Mouse (Mus musculus): ENCODE data around the gene Bcl2l1.

Gene Bcl2l1

GRCm38 (mm10) chr2:152831019-152831878 is at the start of gene Bcl2l1:
Gene Bcl2l1 (minus strand): TSS chr2:152831728.
- CTCF ChIA-PET = interaction anchor here (0.6 to 1.3 kb wide), 4 partner anchors 65 to 159 kb away, joined by 3 to 12 read pairs (median 4); no protein-coding TSS in a partner anchor

DNA sequence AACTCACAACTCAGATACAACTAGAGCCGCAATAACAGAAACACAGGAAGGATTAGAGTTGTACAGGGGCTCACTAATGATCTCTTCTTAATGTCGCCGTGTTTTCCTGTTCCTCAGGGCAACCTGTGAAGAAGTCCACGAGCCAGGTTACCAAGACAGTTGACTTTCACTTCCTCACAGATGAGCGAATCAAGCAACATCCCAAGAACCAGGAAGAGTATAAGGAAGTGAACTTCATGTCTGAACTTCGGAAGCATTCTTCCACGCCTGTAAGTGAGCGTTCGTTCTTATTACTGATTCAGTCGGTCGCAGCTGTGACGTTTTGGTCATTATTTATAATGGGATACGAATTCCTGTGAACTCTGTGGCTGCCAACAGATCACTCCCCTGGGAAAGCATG is 49.4 kb upstream of the Bcl2l1 start:
- CTCF ChIA-PET = no interaction called here

GRCm38 (mm10) chr2:152878239-152878638 is 46.7 kb upstream of the Bcl2l1 start:
- CTCF ChIA-PET = no interaction called here

- CTCF ChIA-PET = no interaction called here
Observed at GRCm38 (mm10) chr2:152863346-152863745, 31.8 kb upstream of the Bcl2l1 start.

- CTCF ChIA-PET = no interaction called here
Observed at GRCm38 (mm10) chr2:152862638-152863037, 31.1 kb upstream of the Bcl2l1 start.

DNA sequence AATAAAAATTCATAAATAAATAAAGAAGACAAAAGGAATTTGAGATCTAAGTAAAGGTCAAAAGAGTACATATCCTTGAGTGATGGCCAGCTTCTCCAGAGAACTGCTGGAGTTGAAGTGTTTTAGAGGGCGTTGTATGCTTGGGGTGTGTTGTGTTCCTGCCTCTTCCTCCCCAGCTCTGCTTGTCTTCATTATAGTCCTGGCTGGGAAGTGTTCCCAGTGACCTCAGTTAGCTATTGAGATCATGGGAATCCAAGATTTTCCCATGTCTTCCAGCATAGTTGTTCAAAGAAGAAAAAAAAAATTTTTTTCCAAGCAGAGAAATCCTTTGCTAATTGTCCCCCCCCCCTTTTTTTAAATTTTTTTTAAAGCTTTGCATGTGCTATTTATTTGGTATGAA is 30.4 kb upstream of the Bcl2l1 start:
- CTCF ChIA-PET = no interaction called here

DNA sequence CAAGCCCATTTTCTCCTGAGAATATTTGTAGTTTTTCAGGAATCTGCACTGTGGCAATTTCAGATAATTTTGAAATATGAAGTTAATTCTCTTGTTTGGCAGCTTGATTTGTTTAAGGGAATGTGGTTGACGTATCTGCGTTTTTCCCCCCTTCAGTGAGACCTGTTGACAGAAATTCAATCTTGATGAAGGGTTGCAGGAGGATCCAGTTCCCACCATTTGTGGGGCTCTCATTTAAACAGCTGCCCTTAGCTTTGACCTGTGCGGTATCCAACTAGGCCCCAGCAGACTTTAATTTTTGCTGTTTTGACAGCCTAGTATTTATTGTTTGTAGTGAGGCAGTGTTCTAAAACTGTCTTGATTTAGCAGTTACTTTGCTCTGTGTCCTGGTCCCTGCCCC is 28.0 kb upstream of the Bcl2l1 start:
- CTCF ChIA-PET = no interaction called here

GRCm38 (mm10) chr2:152848466-152848865 is 16.9 kb upstream of the Bcl2l1 start:
- CTCF ChIA-PET = interaction anchor here (0.8 to 1.3 kb wide), 2 partner anchors 67 to 179 kb away, joined by 3 read pairs; partner anchors contain the start of gene H13

DNA sequence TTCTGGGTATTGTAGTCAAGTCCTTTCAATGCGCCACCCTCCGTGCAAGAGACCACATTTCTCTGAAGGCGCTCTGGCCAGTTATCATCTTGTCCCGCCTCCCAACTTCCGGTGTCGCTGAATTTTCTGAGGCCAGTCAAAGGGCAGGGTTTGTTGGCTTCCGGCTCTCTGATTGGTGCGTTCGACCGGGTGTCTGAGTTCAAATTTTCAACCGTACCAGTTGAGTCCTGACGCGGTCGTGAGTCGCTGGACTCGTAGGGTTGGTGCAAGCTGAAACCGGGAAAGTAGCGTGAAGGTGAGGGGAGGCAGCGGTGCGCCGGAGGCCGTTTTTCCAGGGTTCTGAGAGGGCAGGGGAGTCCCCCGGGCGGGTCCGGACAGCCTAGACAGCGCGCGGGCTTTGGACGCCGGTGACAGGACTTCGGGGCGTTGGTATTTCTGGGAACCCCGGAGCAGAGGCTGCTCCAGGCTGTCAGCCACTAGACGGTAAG is 16.3 kb upstream of the Bcl2l1 start, which contains the start of gene Tpx2:
Gene Tpx2, plus strand, starts transcription at position 150 of the 488 bp plus-strand sequence.
- CTCF ChIA-PET = interaction anchor here (0.6 to 1.3 kb wide), 2 partner anchors 55 to 179 kb away, joined by 3 read pairs; partner anchors contain the start of gene H13

DNA sequence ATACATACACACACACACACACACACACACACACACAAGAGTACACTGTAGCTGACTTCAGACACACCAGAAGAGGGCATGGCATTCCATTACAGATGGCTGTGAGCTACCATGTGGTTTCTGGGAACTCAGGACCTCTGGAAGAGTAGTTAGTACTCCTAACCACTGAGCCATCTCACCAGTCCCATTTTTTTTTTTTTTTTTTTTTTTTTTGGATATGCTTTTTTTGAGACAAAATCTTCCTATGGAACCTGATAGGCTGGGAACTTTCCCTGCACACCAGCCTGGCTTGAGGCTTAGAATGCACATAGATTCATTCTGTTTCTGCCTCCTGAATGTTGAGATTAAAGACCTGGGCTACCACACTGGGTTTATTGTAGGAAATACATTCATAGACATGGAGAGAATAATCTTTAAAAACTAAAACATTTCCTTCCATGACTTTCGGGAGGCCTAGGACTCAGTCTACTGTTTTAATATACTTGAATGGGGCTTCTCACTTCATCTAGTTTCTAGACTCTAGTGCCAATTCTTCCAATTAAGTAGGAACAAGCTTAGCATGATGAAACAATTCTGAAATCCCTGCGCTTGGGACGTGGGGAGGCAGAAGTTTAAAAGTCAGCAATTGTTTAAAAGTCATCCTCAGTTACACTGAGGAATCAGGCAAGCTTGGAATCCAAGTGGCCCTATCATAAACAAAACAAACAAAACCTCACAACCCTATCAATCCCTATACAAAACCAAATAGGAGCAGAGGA is 15.7 kb upstream of the Bcl2l1 start:
- CTCF ChIA-PET = interaction anchor here (0.6 to 1.3 kb wide), 4 partner anchors 14 to 178 kb away, joined by 3 to 13 read pairs (median 3); partner anchors contain the start of gene H13

DNA sequence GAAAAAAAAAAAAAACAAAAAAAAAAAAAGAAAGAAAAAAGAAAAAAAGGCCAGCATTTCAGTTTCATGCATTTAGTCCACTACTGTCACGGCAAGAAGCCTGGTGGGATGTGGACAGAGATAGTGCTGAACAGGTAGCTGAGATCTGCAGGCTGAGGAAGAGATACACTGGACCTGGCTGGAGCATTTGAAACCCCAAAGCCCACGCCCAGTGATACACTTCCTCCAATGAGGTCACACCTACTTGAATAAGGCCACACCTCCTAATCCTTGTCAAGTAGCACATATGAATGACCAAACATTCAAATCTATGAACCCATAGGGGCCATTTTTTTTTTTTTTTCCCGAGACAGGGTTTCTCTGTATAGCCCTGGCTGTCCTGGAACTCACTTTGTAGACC is 11.2 kb upstream of the Bcl2l1 start:
- CTCF ChIA-PET = interaction anchor here (0.7 kb wide), 1 partner anchor 146 kb away, joined by 6 read pairs; no protein-coding TSS in a partner anchor

- CTCF ChIA-PET = no interaction called here
Observed at GRCm38 (mm10) chr2:152839256-152839655, 7.7 kb upstream of the Bcl2l1 start.

DNA sequence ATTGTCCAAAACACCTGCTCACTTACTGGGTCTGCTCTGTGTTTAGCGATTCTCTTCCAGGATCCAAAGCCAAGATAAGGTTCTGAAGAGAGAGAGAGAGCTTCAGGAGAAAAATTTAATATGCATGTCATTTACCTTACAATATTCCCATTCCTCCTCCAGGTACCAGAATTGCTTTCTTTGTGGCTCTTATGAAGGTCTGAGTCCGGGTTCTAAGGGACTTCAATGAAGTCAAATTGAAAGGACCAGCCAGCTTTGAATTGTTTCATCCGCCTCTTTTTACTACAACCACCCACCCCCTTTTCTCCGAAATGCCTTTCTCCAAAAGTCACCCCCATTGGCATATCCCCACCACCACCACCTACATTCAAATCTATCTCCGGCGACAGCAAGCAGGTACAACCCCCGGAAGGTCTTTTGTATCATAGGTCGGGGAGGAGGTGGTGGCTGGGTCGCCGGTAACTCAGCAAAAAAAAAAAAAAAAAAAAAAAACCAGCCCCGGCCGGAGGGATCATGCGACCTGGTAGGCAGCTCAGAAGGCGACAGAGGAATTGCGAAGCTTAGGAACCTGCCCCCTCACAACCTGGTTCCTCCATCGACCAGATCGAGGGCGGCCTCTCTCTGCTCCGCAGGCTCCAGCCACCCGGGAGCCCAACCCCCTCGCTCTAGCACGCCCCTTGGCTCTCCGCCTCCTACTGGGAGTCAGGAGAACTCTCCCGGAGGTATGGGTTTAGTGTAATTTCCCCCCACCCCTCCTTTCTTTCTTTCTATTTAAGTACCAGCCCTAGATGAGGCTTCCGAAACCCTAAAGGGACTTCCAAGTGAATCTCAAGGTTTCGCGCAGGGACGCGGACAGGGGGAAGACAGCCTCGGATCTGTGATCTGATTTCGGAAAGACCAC is 1.3 kb downstream of the Bcl2l1 start:
- CTCF ChIA-PET = interaction anchor here (0.6 to 1.3 kb wide), 7 partner anchors 51 to 1924 kb away, joined by 3 to 12 read pairs (median 5); no protein-coding TSS in a partner anchor

DNA sequence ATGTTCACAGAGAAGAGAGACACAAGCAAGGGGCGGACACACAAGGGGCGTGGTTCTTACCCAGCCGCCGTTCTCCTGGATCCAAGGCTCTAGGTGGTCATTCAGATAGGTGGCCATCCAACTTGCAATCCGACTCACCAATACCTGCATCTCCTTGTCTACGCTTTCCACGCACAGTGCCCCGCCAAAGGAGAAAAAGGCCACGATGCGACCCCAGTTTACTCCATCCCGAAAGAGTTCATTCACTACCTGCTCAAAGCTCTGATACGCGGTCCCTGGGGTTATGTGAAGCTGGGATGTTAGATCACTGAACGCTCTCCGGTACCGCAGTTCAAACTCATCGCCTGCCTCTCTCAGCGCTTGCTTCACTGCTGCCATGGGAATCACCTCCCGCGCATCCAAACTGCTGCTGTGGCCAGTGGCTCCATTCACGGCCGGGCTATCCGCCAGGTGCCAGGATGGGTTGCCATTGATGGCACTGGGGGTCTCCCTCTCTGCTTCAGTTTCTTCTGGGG is 2.1 kb downstream of the Bcl2l1 start:
- CTCF ChIA-PET = interaction anchor here (0.6 to 1.3 kb wide), 4 partner anchors 50 to 1924 kb away, joined by 4 to 8 read pairs (median 6); no protein-coding TSS in a partner anchor

DNA sequence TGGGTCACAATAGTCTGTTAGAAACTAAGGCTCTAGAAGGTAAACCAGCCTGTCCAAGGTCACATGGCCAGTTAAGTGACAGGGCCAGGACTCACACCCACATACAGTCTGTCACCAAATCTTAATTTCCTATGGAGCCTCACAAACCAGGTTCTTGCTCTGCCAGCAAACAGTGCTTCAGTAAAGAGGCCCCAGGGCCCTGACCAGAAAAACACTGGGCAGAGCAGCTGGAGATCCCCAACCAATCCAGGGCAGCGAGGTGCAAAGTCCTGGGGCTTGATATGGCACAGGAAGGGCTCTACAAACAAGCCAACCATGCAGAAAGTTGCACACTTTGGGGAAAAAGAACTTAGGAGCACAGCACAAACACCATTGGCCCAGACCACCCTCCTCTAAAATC is 3.0 kb downstream of the Bcl2l1 start:
- CTCF ChIA-PET = no interaction called here

GRCm38 (mm10) chr2:152828011-152828370 is 3.5 kb downstream of the Bcl2l1 start:
- CTCF ChIA-PET = interaction anchor here (1.3 kb wide), 1 partner anchor 158 kb away, joined by 3 read pairs; no protein-coding TSS in a partner anchor

DNA sequence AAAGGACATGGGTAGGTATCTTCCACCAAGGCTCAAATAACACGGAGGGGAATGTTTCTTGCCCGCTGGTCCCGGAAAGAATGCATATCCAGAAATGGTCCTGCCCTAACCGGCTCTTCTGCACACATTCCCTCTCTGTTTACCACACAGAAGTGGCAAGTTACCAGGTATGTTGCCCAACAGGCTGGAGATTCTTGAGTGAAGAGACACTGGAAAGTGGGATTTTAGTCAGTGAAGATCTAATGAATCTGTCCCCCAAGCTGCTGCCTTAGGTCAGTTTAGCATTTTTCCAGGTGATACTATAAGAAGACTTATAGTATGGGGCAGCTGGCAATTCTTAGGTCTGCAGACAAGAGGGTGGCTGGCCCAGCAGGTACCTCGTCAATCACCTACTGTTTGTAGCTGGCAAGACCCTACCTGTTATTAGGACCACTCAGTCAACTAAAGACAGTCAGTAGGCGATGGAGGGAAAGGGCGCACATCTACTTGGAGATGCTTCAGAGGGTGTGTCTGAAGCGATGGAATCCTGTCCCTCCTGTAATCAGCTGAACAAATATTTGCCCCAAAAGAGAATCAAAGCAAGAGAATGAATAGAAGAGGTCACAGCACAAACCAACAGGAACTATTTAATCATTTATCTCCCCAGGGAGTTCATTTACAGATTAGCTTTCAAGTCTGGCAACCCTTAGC is 4.1 kb downstream of the Bcl2l1 start:
- CTCF ChIA-PET = interaction anchor here (1.3 kb wide), 1 partner anchor 157 kb away, joined by 3 read pairs; no protein-coding TSS in a partner anchor

DNA sequence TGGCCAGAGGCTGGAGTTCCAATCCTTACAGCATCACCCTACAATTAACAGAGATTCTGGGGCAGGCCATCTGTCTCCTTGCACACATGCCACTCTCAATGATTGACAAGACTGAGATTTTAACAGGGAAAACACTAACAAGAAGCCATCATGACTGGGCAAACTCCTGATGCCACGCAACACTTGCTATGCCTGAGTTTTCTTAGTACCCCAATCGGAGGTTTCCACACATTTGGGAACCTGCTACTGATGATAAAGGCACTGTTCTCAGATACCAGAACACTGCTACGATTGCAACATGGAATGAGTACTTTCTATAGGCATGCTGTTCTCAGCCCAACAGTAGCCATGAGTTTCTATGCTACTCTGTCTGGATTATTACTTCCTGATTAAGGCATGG is 5.0 kb downstream of the Bcl2l1 start:
- CTCF ChIA-PET = interaction anchor here (1.2 to 1.3 kb wide), 2 partner anchors 130 to 156 kb away, joined by 3 read pairs; no protein-coding TSS in a partner anchor

DNA sequence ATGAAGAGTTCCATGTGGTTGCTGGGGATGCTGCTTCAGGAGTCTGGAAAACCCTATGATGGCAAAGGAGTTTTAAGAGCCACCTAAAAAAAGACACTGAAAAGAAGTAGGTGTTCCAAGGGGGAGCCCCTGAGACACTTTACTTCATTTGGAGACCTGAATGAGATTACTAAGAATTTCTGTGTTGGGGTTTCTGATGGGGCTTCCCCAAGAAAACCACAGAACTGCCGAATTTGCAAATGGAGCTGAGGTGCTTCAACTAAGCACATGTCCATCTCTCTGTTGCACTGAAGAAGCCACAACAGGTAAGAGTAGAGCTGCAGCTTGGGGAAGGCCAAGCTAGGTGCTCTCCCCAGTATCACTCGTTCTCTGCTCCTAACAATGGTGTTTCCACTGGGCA is 5.8 kb downstream of the Bcl2l1 start:
- CTCF ChIA-PET = interaction anchor here (1.2 to 1.5 kb wide), 2 partner anchors 10 to 129 kb away, joined by 3 to 4 read pairs; no protein-coding TSS in a partner anchor

All from spleen, embryonic (tissue).